Mouse (Mus musculus): ENCODE measurements around the gene Pou2f3.

Gene Pou2f3

GRCm38 (mm10) chr9:43231805-43232204, 21.6 kb upstream of the Pou2f3 start:
- no peak for DNase-seq (ENCODE audit: low spot score in 2 of 2)

- no peak for DNase-seq (ENCODE audit: low spot score in 2 of 2)
Observed at GRCm38 (mm10) chr9:43230886-43231285, 20.7 kb upstream of the Pou2f3 start.

GRCm38 (mm10) chr9:43229962-43230361, 19.8 kb upstream of the Pou2f3 start:
- DNase-seq (ENCODE audit: low spot score in 2 of 2) = peak in 1 of 2 experiments; percentile 14

GRCm38 (mm10) chr9:43229398-43229895, 19.3 kb upstream of the Pou2f3 start:
- no peak for DNase-seq (ENCODE audit: low spot score in 2 of 2)

- DNase-seq (ENCODE audit: low spot score in 2 of 2) = no peak
Observed at GRCm38 (mm10) chr9:43228745-43229144, 18.6 kb upstream of the Pou2f3 start.

- DNase-seq (ENCODE audit: low spot score in 2 of 2) = no peak
Observed at GRCm38 (mm10) chr9:43227626-43228025, 17.5 kb upstream of the Pou2f3 start.

GRCm38 (mm10) chr9:43226573-43227160, 16.5 kb upstream of the Pou2f3 start:
- no peak for DNase-seq (ENCODE audit: low spot score in 2 of 2)

GRCm38 (mm10) chr9:43225481-43225880, 15.3 kb upstream of the Pou2f3 start:
- DNase-seq (ENCODE audit: low spot score in 2 of 2) = no peak

- no peak for DNase-seq (ENCODE audit: low spot score in 2 of 2)
Observed at GRCm38 (mm10) chr9:43224771-43225355, 14.7 kb upstream of the Pou2f3 start.

GRCm38 (mm10) chr9:43222429-43222715, 12.2 kb upstream of the Pou2f3 start:
- no peak for DNase-seq (ENCODE audit: low spot score in 2 of 2)

GRCm38 (mm10) chr9:43221643-43222428, 11.7 kb upstream of the Pou2f3 start:
- DNase-seq (ENCODE audit: low spot score in 2 of 2) = peak; percentile 96

- peak; percentile 53 to 69 for DNase-seq (ENCODE audit: low spot score in 2 of 2)
Observed at GRCm38 (mm10) chr9:43210771-43211450, 742 bp upstream of the Pou2f3 start.

- DNase-seq (ENCODE audit: low spot score in 2 of 2) = no peak
Observed at GRCm38 (mm10) chr9:43206022-43206390, 4.2 kb downstream of the Pou2f3 start.

GRCm38 (mm10) chr9:43205343-43206021, 4.7 kb downstream of the Pou2f3 start:
- DNase-seq (ENCODE audit: low spot score in 2 of 2) = no peak

GRCm38 (mm10) chr9:43200212-43200611, 10.0 kb downstream of the Pou2f3 start:
- no peak for DNase-seq (ENCODE audit: low spot score in 2 of 2)

- no peak for DNase-seq (ENCODE audit: low spot score in 2 of 2)
Observed at GRCm38 (mm10) chr9:43194001-43194400, 16.2 kb downstream of the Pou2f3 start.

GRCm38 (mm10) chr9:43191561-43191960, 18.6 kb downstream of the Pou2f3 start:
- DNase-seq (ENCODE audit: low spot score in 2 of 2) = no peak

- DNase-seq (ENCODE audit: low spot score in 2 of 2) = no peak
Observed at GRCm38 (mm10) chr9:43189021-43189356, 21.2 kb downstream of the Pou2f3 start.

GRCm38 (mm10) chr9:43188309-43189020, 21.7 kb downstream of the Pou2f3 start:
- DNase-seq (ENCODE audit: low spot score in 2 of 2) = no peak

GRCm38 (mm10) chr9:43179614-43180013, 30.6 kb downstream of the Pou2f3 start:
- no peak for DNase-seq (ENCODE audit: low spot score in 2 of 2)

- DNase-seq (ENCODE audit: low spot score in 2 of 2) = no peak
Observed at GRCm38 (mm10) chr9:43178172-43178571, 32.0 kb downstream of the Pou2f3 start.
